Mouse (Mus musculus): ENCODE results near the gene Ube2m.

Ube2m gene

DNA sequence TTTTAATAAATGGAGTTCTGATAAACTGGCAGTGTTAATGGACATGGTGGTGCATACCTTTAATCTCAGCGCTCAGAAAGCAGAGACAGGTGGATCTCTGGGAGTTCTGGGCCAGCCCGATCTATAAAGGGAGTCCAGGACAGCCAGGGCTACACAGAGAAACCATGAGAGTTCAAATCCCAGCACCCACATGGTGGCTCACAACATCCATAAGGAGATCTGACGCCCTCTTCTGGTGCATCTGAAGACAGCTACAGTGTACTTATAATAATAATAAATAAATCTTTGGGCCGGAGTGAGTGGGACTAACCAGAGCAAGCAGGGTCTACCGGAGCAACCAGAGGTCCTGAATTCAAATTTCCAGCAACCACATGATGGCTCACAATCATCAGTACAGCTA, 34.7 kb downstream of the Ube2m start:
- no peak for ATAC-seq (ENCODE audit: low TSS enrichment)

- no peak for ATAC-seq (ENCODE audit: low TSS enrichment)
Measured at GRCm38 (mm10) chr7:13001584-13001983, 36.5 kb downstream of the Ube2m start.

- no peak for ATAC-seq (ENCODE audit: low TSS enrichment)
Measured at GRCm38 (mm10) chr7:12998851-12999250, 39.2 kb downstream of the Ube2m start, which contains the start of gene Trim28. TSS of gene Trim28 (plus strand) at chr7:12999114.

DNA sequence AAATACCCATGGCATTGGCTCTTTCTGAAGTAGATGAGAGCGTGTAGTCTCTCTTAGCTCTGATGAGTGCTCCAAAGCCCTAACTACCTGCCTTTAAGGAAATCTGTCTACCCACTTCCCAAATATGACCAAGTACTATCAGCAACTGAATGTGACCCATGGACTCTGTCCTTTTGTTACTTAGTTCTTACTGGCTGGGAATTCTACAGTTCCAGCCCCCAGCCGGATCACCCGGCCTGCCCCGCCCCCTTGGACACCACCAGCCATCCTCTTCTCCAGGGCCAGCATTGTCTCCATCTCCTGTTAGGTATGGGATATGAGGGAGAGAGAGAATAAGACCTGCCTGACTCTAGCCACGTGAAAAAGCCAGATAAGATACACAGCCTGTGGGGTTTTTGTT, 40.0 kb downstream of the Ube2m start, which contains the start of gene Slc27a5:
TSS of gene Slc27a5 (minus strand) at position 140 of the 400 bp plus-strand sequence.
- ATAC-seq (ENCODE audit: low TSS enrichment), result no peak

DNA sequence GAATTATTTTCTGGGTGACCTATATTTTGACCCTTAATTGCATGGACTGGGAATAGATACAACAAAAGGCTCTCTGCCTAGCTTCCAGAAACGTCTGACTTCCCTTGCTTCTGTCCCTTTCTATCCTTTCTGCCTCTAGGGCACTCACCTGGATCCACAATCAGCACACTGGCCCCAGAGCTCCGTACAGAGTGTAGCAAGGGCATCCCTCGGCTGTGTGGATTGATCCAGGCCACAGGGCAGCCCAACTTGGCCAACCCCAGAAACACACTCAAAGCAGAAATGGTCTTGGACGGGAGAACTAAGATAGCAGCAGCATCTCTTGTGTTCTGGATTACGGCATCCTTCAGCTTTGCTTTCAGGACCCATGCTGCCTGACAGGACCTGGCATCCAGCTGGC, 40.8 kb downstream of the Ube2m start:
- no peak for ATAC-seq (ENCODE audit: low TSS enrichment)

DNA sequence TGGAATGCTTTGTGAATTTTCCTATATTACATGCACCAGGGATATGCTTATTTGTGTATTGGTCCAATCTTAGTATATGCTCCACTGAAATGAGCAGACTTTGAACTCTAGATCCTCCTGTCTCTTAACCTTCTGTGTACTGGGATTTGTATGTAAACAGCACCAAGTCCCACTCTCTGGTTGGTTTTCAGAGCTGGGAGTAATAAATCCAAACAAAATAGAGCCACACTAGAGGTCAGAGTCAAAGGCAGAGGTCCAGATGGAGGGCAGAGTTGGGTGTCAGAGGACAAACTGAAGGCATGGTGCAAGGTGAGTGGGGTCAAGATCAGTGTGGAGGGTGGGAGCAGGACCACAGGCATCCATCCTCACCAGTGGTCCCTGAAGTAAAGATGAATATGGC, 42.2 kb downstream of the Ube2m start:
- ATAC-seq (ENCODE audit: low TSS enrichment), result no peak

DNA sequence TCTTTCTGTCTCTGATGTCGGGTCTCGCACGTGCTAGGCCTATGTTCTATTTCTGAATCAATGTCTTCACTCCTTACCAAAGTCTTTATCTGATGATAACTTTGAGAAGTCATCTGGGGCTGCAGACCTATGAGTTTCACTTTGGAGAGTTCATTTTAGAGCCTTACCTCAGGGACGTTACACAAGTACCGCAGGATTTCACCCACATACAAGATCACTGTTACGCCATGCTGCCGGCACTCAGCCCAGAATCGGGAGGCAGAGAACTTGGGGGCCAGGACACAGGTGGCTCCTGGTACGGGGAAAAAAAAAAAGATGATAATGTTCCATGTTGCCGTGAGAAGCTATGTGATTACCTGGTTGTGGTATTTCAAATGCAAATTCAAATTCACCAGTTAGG, 44.9 kb downstream of the Ube2m start:
- ATAC-seq (ENCODE audit: low TSS enrichment), result no peak

DNA sequence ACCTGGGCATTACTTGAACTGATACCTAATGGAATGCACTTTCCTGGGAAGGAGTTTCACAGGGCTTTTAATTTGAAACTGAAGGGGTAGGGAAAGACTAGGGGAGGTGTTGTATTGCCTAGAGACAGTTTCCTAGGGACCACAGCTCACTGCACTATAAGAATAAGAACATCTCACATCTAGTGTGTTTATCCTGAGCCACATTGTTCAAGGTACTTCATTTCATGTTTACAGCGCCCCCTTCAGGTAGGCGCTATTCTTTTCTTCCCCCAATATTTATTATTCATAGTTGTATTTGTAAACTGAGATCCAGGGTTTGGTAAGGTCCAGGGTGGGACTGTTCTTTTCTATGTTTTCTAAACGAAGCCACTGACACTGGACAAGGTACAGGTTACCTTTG, 45.9 kb downstream of the Ube2m start:
- no peak for ATAC-seq (ENCODE audit: low TSS enrichment)

DNA sequence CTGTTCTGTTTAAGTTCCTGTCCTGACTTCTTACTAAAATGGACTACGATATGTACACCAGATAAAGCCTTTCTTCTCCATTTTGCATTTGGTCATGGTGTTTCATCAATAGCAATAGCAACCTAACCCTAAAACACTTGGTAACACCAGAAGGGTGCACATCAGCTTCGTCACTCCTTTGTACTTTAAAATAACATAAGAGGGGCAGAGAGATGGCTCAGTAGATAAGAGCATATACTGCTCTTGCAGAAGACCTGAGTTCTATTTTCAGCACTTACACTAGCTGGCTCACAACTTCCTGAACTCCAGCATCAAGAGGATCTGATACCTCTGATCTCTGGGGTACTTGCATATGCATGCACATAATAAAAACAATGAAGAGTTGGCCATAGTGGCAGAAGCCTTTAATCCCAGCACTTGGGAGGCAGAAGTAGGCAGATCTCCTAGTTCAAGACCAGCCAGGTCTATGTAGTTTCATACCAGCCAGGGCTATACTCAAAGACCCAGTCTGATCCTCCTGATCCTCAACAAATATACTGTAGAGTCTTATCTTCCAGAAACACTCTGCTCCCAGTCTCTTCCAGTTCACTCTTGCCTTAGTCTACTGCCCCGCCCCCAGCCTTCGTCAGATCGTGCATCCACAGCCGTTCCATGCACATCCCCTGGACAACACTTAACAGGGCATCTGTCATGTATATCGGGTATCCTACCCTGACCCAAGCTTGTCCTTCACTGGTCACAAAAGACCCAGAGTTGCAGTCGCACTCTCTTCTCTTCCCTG, 50.5 kb downstream of the Ube2m start:
- ATAC-seq (ENCODE audit: low TSS enrichment), result no peak

DNA sequence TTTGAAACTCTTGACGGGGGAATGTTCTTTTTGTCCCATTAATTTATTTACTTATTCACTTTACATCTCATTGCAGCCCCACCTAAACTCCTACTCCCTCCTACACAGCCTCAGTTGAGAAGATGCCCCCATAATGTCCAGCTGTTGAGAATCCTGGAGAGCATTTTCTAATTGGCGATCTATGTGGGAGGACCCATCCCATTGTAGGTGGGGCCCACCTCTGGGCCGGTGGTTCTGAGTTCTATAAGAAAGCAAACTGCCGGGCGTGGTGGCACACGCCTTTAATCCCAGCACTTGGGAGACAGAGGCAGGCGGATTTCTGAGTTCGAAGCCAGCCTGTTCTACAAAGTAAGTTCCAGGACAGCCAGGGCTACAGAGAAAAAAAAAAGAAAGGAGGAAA, 51.2 kb downstream of the Ube2m start:
- no peak for ATAC-seq (ENCODE audit: low TSS enrichment)

DNA sequence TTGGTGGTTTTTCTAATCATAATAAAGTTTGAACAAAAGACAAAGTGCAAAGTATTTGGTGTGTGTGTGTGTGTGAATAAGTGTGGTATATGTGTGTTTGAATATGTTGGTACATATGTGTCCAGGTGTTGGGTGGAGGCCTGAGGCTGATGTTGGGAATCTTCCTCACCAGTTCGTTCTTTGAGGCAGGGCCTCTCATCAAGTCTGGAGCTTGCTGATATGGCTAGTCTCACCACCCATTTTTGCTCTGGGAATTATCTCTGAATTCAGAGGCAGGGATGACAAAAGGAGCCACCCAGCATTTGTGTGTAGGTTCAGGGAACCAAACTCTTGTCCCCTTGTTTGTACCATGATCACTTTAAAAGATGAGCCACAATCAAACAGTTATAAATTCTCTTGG, 52.4 kb downstream of the Ube2m start:
- ATAC-seq (ENCODE audit: low TSS enrichment), result no peak
